8 mouse cellular contexts compared by ENCODE assay signal in genomic region chr2:30474039-30474438, GRCm38 (mm10). TPM values are rescaled to one million over a fixed set of nuclear protein-coding genes. Genes with fewer than 3 reads are reported as not detected.
DNase-seq lines count a peak whose midpoint lies in the region; ATAC-seq lines count a peak whose summit lies in the region.

Gene Ier5l, minus strand, starts transcription at chr2:30474219.

- peaks cover 33% of the 10 kb centered on the region for H3K4me1 ChIP-seq in forebrain, embryonic 12.5 days
- peaks cover 13% of the 10 kb centered on the region for H3K4me1 ChIP-seq in heart, embryonic 16.5 days (ENCODE audit: control insufficient read depth, insufficient read depth, low read length)
- H3K4me1 ChIP-seq in liver, embryonic 13.5 days (replicated peaks) = peaks cover 30% of the 10 kb centered on the region
- H3K4me1 ChIP-seq in stomach, embryonic 15.5 days = peaks cover 24% of the 10 kb centered on the region

- peak; percentile 92 for ATAC-seq in forebrain, embryonic 12.5 days (ENCODE audit: low FRiP score)
- peak; percentile 86 for ATAC-seq in heart, embryonic 16.5 days (replicated peaks; ENCODE audit: extremely low read depth, insufficient read depth, low FRiP score)
- peak; percentile 75 for ATAC-seq in liver, embryonic 13.5 days (ENCODE audit: low read depth)
- peak; percentile 83 for ATAC-seq in stomach, embryonic 15.5 days (ENCODE audit: insufficient read depth, low FRiP score, low read depth)

- H3K27ac ChIP-seq in forebrain, embryonic 12.5 days = peak within 1 kb of the TSS; percentile 95
- H3K27ac ChIP-seq in heart, embryonic 16.5 days (ENCODE audit: low read length) = peak within 1 kb of the TSS; percentile 90
- peak within 1 kb of the TSS; percentile 13; the same call in 1 of the 2 replicates for H3K27ac ChIP-seq in liver, embryonic 13.5 days
- H3K27ac ChIP-seq in stomach, embryonic 15.5 days = peak within 1 kb of the TSS; percentile 97

- peak within 1 kb of the TSS; percentile 95 for H3K9ac ChIP-seq in forebrain, embryonic 12.5 days
- peak within 1 kb of the TSS; percentile 93 for H3K9ac ChIP-seq in heart, embryonic 16.5 days (ENCODE audit: low read length)
- peak within 1 kb of the TSS; percentile 67 for H3K9ac ChIP-seq in liver, embryonic 13.5 days
- peak within 1 kb of the TSS; percentile 82 for H3K9ac ChIP-seq in stomach, embryonic 15.5 days

- peak within 1 kb of the TSS; percentile 96 for H3K4me2 ChIP-seq in forebrain, embryonic 12.5 days
- peak within 1 kb of the TSS; percentile 99 for H3K4me2 ChIP-seq in heart, embryonic 16.5 days (ENCODE audit: low read depth, low read length)
- H3K4me2 ChIP-seq in liver, embryonic 13.5 days = peak within 1 kb of the TSS; percentile 69
- H3K4me2 ChIP-seq in stomach, embryonic 15.5 days = peak within 1 kb of the TSS; percentile 89

- DNase-seq in CD4-positive helper T cell, adult 2 months (ENCODE audit: low read depth, low spot score) = peak; percentile 68
- DNase-seq in brain, embryonic 18.5 days (ENCODE audit: low read depth, low spot score) = peak; percentile 91
- DNase-seq in kidney, postnatal 25 days = peak; percentile 97 to 98
- DNase-seq in liver, embryonic 13.5 days = peak; percentile 48
- peak; percentile 61 for DNase-seq in naive thymus-derived CD4-positive, alpha-beta T cell, adult 2 months (ENCODE audit: low read depth)

- H3K9me3 ChIP-seq in forebrain, embryonic 12.5 days = no peaks in the 10 kb centered on the region
- H3K9me3 ChIP-seq in heart, embryonic 16.5 days (replicated peaks; ENCODE audit: control insufficient read depth, low read length) = no peaks in the 10 kb centered on the region
- no peaks in the 10 kb centered on the region for H3K9me3 ChIP-seq in liver, embryonic 13.5 days (replicated peaks)
- no peaks in the 10 kb centered on the region for H3K9me3 ChIP-seq in stomach, embryonic 15.5 days

- H3K27me3 ChIP-seq in forebrain, embryonic 12.5 days = peaks cover 10% of the 10 kb centered on the region
- H3K27me3 ChIP-seq in heart, embryonic 16.5 days (ENCODE audit: control insufficient read depth, insufficient read depth, low read length) = peaks cover 2% of the 10 kb centered on the region; the same call in 1 of the 2 replicates
- peaks cover 77% of the 10 kb centered on the region for H3K27me3 ChIP-seq in liver, embryonic 13.5 days
- H3K27me3 ChIP-seq in stomach, embryonic 15.5 days (replicated peaks) = no peaks in the 10 kb centered on the region

- no peaks in the 10 kb centered on the region for H3K36me3 ChIP-seq in forebrain, embryonic 12.5 days (replicated peaks)
- no peaks in the 10 kb centered on the region for H3K36me3 ChIP-seq in heart, embryonic 16.5 days (ENCODE audit: control insufficient read depth, insufficient read depth)
- no peaks in the 10 kb centered on the region for H3K36me3 ChIP-seq in liver, embryonic 13.5 days
- H3K36me3 ChIP-seq in stomach, embryonic 15.5 days = no peaks in the 10 kb centered on the region

- under 1% methylated on average over 36 of the region's 37 CpGs for WGBS in forebrain, embryonic 12.5 days
- WGBS in heart, embryonic 16.5 days = under 1% methylated on average over 37 of the region's 37 CpGs
- WGBS in liver, embryonic 13.5 days (ENCODE audit: insufficient replicate concordance) = under 1% methylated on average over 37 of the region's 37 CpGs
- WGBS in stomach, embryonic 15.5 days = under 1% methylated on average over 37 of the region's 37 CpGs

- H3K4me3 ChIP-seq in forebrain, embryonic 12.5 days (replicated peaks) = peak within 1 kb of the TSS; percentile 93
- peak within 1 kb of the TSS; percentile 68 for H3K4me3 ChIP-seq in heart, embryonic 16.5 days (ENCODE audit: low read length)
- peak within 1 kb of the TSS; percentile 59 for H3K4me3 ChIP-seq in liver, embryonic 13.5 days (replicated peaks)
- peak within 1 kb of the TSS; percentile 88 for H3K4me3 ChIP-seq in stomach, embryonic 15.5 days (replicated peaks)

RNA-seq across cellular contexts. Expression of gene Ier5l, which starts in this region (rescaled TPM):
- polyA plus RNA-seq in forebrain, embryonic 12.5 days (2016; fragmentation: Nextera tagmentation; extraction: Ambion mirVana) = 2.3 and 2.7 TPM in 2 replicates
- polyA plus RNA-seq in heart, embryonic 16.5 days (2015; fragmentation: Nextera tagmentation; extraction: Ambion mirVana) = 0.72 and 0.85 TPM in 2 replicates
- polyA plus RNA-seq in liver, embryonic 13.5 days (2015; fragmentation: Nextera tagmentation; extraction: Ambion mirVana) = 0.12 and 0.13 TPM in 2 replicates
- polyA plus RNA-seq in stomach, embryonic 15.5 days (2015; fragmentation: Nextera tagmentation; extraction: Ambion mirVana) = 3.2 and 3.3 TPM in 2 replicates

Comparison
In these comparisons a context has a peak if more than half of its experiments do, and no peak if none do; other contexts are left out.
1. Peak in every context shown above with its lines: DNase-seq, ATAC-seq, H3K4me3 ChIP-seq and H3K27ac ChIP-seq.
2. Peak in ATAC-seq, H3K4me3 ChIP-seq, H3K27ac ChIP-seq, H3K9ac ChIP-seq and H3K4me2 ChIP-seq in heart, embryonic 16.5 days; RNA of the gene not detected or under 1 TPM.
3. Peak in DNase-seq, ATAC-seq, H3K4me3 ChIP-seq, H3K27ac ChIP-seq, H3K9ac ChIP-seq and H3K4me2 ChIP-seq in liver, embryonic 13.5 days; RNA of the gene not detected or under 1 TPM.
4. H3K27ac ChIP-seq: peak in every context shown above with its lines; median percentile 97 in stomach, embryonic 15.5 days; 95 in forebrain, embryonic 12.5 days; 90 in heart, embryonic 16.5 days; 13 in liver, embryonic 13.5 days.